ENCODE assay signal across 8 mouse cellular contexts in the genomic region with DNA sequence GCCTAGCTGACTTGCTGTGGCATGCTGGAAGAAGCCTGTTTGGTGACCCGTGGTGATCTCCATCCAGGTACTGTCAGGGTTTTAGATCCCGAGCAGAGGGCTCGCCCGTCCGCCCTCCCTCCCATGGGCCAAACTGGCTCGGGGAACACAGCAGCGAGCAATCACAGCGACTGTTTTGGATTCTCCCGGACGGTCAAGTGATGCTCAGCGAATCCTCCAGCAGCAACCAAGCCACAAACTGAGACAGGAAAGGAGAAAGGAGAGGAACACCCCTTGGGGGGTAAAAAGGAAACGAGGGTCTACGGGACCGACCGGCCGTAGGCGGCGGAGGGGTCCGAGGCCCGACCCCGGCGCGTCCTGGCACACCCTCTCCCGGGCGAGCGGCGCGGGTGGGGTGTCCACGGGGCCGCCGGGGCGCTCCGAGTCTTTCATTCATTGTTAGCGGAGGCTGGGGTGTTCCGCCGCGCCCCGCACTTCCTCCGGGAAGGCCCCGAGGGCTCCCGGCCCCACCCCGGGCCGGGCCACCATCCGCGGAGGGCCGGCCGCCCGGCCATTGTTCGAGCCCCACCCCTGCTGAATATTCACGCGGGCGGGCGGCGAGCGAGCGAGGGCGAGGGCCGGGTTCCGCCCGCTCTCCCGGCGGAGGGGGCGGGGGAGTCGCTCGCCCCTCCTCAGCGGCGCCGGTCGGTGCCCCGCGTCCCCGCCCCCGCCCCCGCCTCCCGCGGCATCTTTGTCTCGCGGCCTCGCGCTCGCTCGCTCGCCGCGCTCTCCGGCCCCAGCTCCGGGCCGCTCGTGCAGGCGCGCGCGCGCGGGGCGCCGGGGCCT. TPM values are rescaled to one million over a fixed set of nuclear protein-coding genes. Genes with fewer than 3 reads are reported as not detected.
DNase-seq lines count a peak whose midpoint lies in the region; ATAC-seq lines count a peak whose summit lies in the region.

A gene (plus strand): TSS at position 733 of the 825 bp plus-strand sequence.

- intact Hi-C loops in left cerebral cortex, postnatal 36 days (cut with DNase I) = loop anchor here (2.0 to 10.0 kb wide), 4 partner anchors 37 to 216 kb away; no protein-coding TSS in a partner anchor

- ATAC-seq in inflammation-experienced regulatory T-cells, adult 6 months = peak; percentile 30

- peak; percentile 88 to 93 for DNase-seq in adrenal gland, adult (ENCODE audit: inconsistent age in 2 of 2, low spot score in 1 of 2)
- peak; percentile 77 for DNase-seq in embryo, embryonic 10 days (ENCODE audit: low spot score)
- DNase-seq in gastrocnemius, postnatal 25 days = peak; percentile 89
- peak; percentile 60 to 76 for DNase-seq in left cerebral cortex, postnatal 36 days (ENCODE audit: low spot score in 2 of 2)
- peak; percentile 78 for DNase-seq in mesoderm, embryonic 11.5 days (ENCODE audit: low read depth, low spot score)
- DNase-seq in right cerebral cortex, postnatal 25 days = peak; percentile 81
- no peak for DNase-seq in c-Kit-positive CD71-positive TER-119-positive erythroid progenitor cells, embryonic 14.5 days (ENCODE audit: low spot score)

RNA-seq across cellular contexts. Expression of the gene that starts here (rescaled TPM):
- total RNA-seq in gastrocnemius, postnatal 25 days (2021) = 10 to 100 TPM; 32.6 to 36.0 TPM
- polyA plus RNA-seq in inflammation-experienced regulatory T-cells, adult 6 months (2017; shearing (Covaris generic)) = 10 to 100 TPM; 16.0 to 44.7 (median 36.6) TPM
- 100 to 1,000 TPM; 103 to 130 TPM for total RNA-seq in left cerebral cortex, postnatal 36 days (2021)
